Mouse (Mus musculus): Measurements from ENCODE around the gene Rbm18.
"Not testable (repeated sequence)": the region's sequence is repeated elsewhere in the genome, so short reads cannot be mapped to it uniquely, and the experiment has no call there.

Rbm18 gene

GRCm38 (mm10) chr2:36136300-36136941, at the start of gene Rbm18, which contains the start of gene Mrrf:
Gene Rbm18, minus strand, starts transcription at chr2:36136773.
Gene Mrrf, plus strand, starts transcription at chr2:36136389.
- peak; percentile 93 to 97 for DNase-seq (ENCODE audit: low spot score in 2 of 2)

GRCm38 (mm10) chr2:36184876-36185275, 48.3 kb upstream of the Rbm18 start:
- DNase-seq (ENCODE audit: low spot score in 2 of 2), result no peak

GRCm38 (mm10) chr2:36184192-36184591, 47.6 kb upstream of the Rbm18 start:
- DNase-seq (ENCODE audit: low spot score in 2 of 2), result no peak

DNA sequence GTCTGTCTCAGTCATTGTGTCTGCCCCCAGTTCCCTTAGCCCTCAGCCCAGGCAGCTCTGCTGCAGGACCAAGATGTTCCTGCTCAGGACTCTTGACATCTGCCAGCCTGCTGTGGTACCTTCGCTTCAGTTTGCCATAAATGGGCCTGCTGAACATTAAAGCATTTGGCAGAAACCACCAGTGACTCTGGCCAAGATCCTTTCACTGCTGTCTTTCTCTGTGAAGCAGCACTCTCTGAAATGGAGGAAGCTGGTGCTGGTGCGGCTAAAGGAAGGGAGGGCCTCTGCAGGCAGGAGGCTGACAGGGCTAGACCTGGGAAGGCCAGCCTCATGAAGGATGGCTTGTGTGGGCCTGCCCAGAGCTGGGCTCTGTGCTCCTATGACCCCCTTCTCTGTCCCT, 46.7 kb upstream of the Rbm18 start:
- no peak for DNase-seq (ENCODE audit: low spot score in 2 of 2)

DNA sequence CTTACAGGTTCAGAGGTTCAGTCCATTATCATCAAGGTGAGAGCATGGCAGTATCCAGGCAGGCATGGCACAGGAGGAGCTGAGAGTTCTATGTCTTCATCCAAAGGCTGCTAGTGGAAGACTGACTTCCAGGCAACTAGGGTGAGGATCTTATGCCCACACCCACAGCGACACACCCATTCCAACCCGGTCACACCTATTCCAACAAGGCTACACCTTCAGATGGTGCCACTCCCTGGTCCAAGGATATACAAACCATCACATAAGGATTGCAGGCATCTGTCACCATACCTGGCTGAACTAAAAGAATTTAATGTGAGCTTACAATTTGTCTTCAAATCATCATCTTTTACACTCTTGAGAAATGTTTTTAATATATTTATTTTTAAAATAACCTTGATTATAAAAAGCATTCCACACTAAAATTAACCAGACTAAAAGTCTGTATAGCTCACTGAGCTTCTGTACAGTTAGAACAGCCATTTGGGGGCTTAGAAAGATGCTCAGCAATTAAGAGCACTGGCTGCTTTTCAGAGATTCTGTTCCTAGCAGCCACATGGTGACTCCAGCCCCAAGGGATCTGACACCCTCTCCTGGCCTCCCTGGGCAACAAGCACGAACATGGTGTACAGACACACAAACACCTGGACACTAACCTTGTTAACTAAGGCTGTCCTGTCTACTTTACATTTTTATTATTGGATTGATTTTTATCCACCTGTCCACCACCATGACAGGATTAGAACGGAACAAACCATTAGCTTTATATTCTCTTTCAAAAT, 45.2 kb upstream of the Rbm18 start:
- not testable (repeated sequence) for DNase-seq (ENCODE audit: low spot score in 2 of 2)

DNA sequence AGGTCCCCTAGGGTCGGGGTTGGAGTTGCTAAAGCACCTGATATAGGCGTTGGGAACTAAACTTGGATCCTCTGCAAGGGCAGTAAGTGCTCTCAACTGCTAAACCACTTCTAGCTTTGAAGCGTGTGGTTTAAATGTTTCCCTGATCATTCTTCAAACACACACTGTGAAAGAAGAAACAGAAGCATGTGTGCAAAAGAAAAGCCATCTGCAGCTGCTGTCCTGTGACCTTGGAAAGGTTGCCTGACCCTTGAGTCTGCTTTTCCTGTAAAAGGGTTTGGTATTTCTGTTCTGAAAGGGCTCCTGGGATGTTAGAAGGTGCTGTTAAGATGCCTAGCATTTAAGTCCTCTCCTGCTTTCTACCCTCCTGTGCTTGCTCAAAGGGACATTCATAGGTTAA, 42.9 kb upstream of the Rbm18 start:
- DNase-seq (ENCODE audit: low spot score in 2 of 2), result no peak

DNA sequence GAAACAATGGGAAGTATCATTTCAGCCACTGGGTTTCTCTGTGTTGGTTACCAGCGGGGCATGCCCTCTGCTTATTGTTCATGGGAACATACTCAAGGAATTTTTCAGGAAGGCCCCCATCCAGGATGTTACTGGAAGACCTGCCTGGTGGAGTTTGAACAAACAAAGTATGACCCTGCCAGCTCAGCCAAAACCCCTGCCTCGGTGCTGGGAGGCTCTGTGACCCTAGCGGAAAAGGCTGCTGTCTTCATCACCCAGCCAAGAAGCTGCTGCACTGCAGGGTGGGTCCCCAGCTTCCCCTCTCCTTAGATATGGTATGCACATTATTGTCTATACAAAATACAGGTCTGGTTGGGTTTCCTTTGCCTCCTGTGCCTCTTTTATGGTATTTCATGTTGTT, 36.0 kb upstream of the Rbm18 start:
- no peak for DNase-seq (ENCODE audit: low spot score in 2 of 2)

DNA sequence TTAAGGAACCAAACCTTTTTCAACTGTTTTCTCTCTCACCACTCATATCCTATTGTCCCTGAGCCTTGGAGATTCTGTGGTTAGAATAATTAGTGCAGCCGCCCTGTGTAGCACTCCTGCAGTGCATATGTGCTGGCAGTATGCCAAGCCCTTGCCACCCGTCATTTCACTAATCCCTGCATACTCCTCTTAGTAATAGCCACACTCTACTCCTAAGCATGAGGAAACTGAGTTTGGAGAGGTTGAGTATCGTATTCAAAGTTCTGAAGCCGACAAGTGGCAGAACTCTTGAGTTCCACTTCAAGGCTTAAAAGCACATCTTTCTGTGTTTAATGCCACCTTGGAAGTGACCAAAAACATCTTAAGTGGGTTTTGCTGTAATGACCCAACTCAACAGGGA, 35.6 kb upstream of the Rbm18 start:
- DNase-seq (ENCODE audit: low spot score in 2 of 2), result no peak

DNA sequence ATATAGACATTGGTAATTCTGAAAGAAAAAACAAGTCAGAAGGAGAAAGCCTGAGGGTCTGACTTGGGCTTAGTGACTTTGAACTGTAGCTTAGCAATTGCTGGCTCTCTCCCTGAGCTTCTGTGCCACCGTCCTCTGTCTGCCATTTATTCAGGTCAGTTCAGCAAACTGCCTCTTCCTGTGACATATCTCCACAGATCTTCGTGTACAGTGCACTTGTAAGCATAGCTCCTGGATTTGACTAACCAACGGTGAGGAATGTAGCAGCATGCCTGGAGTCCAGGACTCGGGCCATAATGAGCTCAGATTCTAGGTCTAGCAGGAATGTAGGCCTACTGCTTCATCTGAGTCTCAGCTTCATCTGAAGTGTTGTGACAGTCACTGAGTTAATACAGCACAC, 32.6 kb upstream of the Rbm18 start:
- no peak for DNase-seq (ENCODE audit: low spot score in 2 of 2)

DNA sequence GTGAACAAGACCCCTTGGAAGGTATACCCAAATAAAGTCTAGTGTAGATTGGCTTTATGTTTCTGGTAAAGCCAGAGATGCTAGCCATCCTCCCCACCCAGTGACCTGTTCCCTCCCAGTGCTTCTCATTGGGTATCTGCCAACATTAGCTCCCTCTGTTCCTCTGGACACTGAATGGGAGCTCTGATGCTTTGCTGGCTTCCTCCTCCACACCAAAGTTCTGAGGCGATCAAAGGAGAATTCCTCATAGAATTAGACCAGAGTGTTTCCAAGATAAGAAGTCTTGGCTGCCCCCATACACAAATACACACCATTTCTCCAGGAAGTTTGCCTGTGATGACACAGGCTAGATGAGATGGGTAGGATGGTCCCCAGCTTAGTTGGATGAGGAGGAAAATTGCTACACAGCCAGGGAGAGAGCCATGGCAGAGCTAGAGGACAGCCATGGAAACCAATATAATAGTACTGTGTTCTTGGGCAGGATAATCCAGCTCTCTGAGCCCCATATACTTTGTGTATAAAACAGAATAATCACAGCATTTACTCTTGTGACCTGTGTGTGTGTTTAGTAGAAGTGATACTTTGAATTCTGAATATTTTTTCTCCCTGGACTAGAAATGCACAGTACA, 31.5 kb upstream of the Rbm18 start:
- DNase-seq (ENCODE audit: low spot score in 2 of 2), result no peak

- DNase-seq (ENCODE audit: low spot score in 2 of 2), result no peak
These were observed 22.8 kb upstream of the Rbm18 start for GRCm38 (mm10) chr2:36159336-36159735.

GRCm38 (mm10) chr2:36157461-36157860, 20.9 kb upstream of the Rbm18 start:
- no peak for DNase-seq (ENCODE audit: low spot score in 2 of 2)

GRCm38 (mm10) chr2:36152401-36152800, 15.8 kb upstream of the Rbm18 start:
- DNase-seq (ENCODE audit: low spot score in 2 of 2), result not testable (repeated sequence)

DNA sequence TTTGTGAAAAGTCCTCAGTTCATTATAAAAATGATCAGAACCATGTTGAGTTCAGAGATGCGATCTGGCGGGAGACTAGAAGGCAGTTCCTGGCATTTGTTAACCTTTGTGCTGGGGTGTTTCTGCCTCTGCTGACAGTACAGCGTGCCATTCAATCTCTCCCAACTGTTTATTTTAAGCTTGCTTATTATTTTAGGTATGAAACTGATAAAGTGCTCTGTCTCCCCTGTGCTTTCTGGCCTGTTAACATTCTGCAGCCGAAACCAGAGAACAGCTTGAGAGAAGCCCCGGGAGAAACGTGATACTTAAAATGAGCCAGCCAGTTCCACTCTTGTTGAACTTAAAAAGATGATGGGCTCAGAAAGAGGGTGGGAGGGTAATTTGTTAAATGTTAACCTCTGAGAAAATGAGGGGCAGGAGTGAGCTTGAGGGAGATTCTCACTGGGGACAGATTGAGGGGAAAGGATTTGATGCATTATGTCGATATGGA, 12.3 kb upstream of the Rbm18 start:
- DNase-seq (ENCODE audit: low spot score in 2 of 2), result no peak

GRCm38 (mm10) chr2:36139096-36139495, 2.5 kb upstream of the Rbm18 start:
- no peak for DNase-seq (ENCODE audit: low spot score in 2 of 2)

- no peak for DNase-seq (ENCODE audit: low spot score in 2 of 2)
These were observed 686 bp downstream of the Rbm18 start for GRCm38 (mm10) chr2:36135887-36136286.

DNA sequence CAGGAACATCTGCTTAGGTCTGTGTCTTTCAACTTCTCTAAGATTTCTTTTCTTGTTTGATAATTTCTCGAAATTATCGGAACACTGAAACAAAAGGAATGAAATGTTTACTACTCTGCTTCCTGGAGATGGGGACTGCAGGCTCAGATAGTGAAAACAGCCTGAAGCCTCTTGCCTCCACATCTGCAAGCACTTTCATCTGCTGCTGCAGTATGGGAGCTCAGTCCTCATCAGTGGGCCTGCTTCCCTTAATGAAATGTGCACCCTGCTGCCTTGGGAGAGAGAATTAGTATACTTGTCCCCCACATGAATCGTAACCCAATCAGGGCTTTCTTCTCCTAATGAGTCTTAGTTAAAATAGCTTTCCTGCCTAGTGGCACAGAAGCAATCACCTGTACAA, 7.5 kb downstream of the Rbm18 start:
- no peak for DNase-seq (ENCODE audit: low spot score in 2 of 2)

GRCm38 (mm10) chr2:36127973-36128372, 8.6 kb downstream of the Rbm18 start:
- no peak for DNase-seq (ENCODE audit: low spot score in 2 of 2)

- DNase-seq (ENCODE audit: low spot score in 2 of 2), result no peak
These were observed 9.7 kb downstream of the Rbm18 start for GRCm38 (mm10) chr2:36126795-36127429.

DNA sequence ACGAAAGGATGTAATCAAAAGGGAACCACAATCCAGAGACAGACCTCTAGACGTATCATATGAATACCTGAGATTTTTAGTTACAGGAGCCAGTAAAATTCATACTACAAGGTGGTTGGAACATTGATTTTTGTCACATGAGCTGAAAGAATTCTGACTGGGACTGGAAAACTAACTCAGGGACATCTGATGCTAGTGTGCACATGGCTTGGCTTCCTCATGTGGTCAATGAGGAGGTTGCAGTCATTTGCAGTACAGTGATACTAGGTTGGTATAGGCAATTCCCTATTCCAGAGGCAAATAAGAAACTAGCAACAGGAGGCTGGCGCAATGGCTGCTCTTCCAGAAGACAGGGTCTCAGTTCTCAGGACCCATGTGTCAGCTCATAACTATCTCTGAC, 23.9 kb downstream of the Rbm18 start:
- no peak for DNase-seq (ENCODE audit: low spot score in 2 of 2)

DNA sequence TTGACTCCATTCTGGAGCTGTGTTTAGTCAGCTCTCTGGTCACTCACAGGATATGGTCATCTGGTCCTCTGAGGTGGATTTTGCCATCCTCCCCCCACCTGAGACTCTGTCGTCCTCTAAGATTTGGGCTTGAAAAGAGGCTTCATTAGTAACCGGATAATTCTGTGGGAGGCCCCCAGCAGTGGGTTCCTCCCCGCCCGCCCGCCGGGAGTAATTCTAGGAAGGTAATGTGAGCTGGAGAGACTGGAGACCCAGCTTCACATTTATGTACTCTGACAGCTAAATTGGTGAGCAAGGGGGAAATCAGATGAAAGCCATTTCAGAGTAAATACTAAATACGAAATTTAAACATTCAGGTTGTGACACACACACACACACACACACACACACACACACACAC, 28.0 kb downstream of the Rbm18 start:
- DNase-seq (ENCODE audit: low spot score in 2 of 2), result no peak
